Mouse (Mus musculus): ENCODE data around the gene Dnajb5. TPM values are rescaled to one million over a fixed set of nuclear protein-coding genes. Genes with fewer than 3 reads are reported as not detected.

The Dnajb5 gene
- polyA plus RNA-seq (2012; ENCODE audit: low replicate concordance): 3.8 and 6.3 TPM in 2 replicates

DNA sequence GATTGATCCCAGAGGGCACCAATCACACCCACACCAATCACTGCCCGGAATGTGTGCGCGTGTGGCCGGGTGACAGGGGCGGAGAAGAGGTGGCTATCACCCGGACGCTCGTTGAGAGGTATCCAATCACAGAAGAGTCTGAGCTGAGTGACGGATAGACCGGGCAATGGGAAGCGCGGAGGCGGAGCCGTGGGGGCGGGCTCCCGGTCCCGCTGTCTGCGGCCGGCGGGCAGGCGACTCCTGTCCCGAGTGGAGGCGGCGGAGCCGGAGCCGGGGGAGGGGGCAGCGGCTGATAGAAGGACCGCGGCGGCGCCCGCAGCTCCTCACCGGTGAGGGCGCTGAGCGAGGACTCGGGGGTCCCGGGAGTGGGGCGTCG, at the start of gene Dnajb5:
Gene Dnajb5, plus strand, starts transcription at position 139 of the 376 bp plus-strand sequence.

DNA sequence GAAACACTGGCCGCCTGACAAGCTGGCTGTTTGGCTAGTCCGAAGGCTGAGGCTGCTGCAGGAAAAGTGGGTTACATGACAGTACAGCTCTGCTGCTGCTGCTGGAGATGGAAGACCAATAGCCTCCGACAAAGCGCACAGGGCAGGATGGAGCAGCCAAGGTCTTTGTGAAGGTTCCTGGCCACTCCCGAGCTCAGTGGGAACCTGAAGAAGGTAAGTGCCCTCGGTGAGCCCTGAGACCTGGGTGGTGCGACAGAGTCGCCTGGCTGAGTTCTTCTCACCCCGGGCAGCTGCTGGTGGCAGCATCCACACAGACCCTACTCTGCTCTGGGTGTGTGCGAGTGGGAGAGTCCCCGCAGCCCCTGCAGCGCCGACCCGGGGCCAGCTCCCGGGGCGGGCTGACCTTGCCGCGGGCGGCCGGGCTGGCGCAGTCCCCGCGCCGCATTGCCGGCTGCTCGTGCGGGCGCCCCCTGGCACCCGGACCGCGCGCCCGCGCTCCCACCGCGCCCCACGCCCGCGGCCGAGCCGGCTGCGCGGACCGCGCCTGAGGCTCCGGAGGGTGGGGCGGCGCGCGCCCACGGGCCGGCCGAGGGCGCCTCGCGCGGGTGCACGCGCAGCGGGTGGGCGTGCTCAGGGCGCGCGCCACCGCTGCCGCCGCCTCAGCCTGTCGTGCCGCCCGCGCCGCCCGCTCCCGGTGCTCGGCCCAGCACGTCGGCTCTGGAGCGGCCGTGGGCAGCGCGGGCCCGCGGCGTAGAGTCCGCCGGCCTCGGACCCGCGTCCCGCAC, 32.8 kb upstream of the Dnajb5 start, which contains the start of gene Phf24:
Gene Phf24, plus strand, starts transcription at position 44 of the 785 bp plus-strand sequence.

DNA sequence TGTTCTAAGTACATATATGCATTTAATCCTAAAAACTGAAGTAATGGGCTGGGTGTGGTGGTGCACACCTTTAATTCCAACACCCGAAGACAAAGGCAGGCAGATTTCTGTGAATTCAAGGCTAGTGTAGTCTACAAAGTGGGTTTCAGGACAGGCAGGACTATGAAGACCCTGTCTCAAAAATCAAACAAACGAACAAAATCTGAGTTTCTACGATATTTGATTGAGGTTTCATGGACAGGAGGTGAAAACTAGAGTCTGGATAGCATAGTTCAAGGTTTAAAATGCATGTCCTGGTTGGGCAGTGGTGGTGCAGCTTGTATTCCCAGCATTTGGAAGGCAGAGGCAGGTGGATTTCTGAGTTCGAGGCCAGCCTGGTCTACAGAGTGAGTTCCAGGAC, 19.7 kb downstream of the Dnajb5 start, which contains the start of gene 1700022I11Rik:
Gene 1700022I11Rik, plus strand, starts transcription at position 301 of the 400 bp plus-strand sequence.

DNA sequence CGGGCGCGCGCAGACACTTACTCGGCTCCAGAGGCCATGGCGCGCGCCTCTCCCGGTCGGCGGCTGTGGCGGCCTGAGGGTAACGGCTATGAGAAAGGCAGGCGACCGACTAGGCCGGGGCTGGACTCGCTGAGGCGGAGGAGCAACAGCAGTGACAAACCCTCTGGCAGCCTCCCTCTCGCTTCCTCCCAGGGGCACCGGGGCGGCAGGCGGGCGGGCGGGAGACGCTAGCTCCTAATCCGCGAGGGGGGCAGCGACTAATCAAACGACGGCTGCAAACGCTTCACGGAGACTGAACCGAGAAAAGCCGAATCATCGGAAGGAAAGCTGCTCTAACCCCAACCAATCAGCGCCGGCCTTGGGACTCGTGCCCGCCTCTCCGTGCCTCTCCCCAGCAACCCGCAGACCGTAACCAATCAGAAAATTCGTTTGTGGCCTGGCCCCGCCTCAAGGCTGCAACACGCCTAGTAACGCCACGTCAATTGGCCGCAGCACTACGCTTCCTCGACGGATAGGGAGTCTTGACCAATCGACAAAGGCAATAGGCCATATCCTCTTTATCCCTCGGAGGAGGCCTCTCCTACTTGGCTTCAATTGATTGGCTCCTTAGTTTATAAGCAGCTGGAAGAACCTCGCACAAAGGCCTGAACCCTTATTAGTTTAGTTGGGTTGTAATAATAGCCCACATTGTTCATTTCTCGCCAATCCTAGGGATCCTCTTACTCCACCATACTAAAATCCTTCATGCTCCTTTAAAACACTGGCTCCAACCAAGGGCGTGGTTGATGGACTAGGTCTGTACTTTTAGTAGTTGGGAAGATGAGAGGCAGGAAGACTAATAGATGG, 50.8 kb downstream of the Dnajb5 start, which contains the start of gene Vcp:
Gene Vcp, minus strand, starts transcription at position 367 of the 846 bp plus-strand sequence.

Other genes starting within 250 kb of the Dnajb5 start
- gene 4930578G10Rik, start 214.3 kb upstream of the Dnajb5 start, polyA plus RNA-seq (2012; ENCODE audit: low replicate concordance): not detected in 2 replicates
- 0.87 TPM in 1 of 2 replicates, not detected in the other for gene Ccl19, start 193.2 kb upstream of the Dnajb5 start, polyA plus RNA-seq (2012; ENCODE audit: low replicate concordance)
- gene Ccl21a, start 175.8 kb upstream of the Dnajb5 start, polyA plus RNA-seq (2012; ENCODE audit: low replicate concordance): 11.3 TPM in 1 of 2 replicates, not detected in the other
- not detected in 2 replicates for gene Fam205a1, start 95.9 kb upstream of the Dnajb5 start, polyA plus RNA-seq (2012; ENCODE audit: low replicate concordance)
- gene Gm12394, start 93.0 kb upstream of the Dnajb5 start, polyA plus RNA-seq (2012; ENCODE audit: low replicate concordance): not detected in 2 replicates
- not detected in 2 replicates for gene Fam205c, start 75.6 kb upstream of the Dnajb5 start, polyA plus RNA-seq (2012; ENCODE audit: low replicate concordance)
- 0.08 and 0.27 TPM in 2 replicates for gene Phf24, start 33.2 kb upstream of the Dnajb5 start, polyA plus RNA-seq (2012; ENCODE audit: low replicate concordance)
- not detected in 2 replicates for gene 1700022I11Rik, start 19.8 kb downstream of the Dnajb5 start, polyA plus RNA-seq (2012; ENCODE audit: low replicate concordance)
- 212 TPM in 2 replicates for gene Vcp, start 50.7 kb downstream of the Dnajb5 start, polyA plus RNA-seq (2012; ENCODE audit: low replicate concordance)
- gene Fancg, start 60.7 kb downstream of the Dnajb5 start, polyA plus RNA-seq (2012; ENCODE audit: low replicate concordance): 6.0 and 12.1 TPM in 2 replicates
- gene Pigo, start 76.0 kb downstream of the Dnajb5 start, polyA plus RNA-seq (2012; ENCODE audit: low replicate concordance): 14.3 and 29.6 TPM in 2 replicates
- gene Stoml2, start 81.9 kb downstream of the Dnajb5 start, polyA plus RNA-seq (2012; ENCODE audit: low replicate concordance): 119 and 202 TPM in 2 replicates
- gene Fam214b, start 96.4 kb downstream of the Dnajb5 start, polyA plus RNA-seq (2012; ENCODE audit: low replicate concordance): 33.3 and 36.9 TPM in 2 replicates
- gene Unc13b, start 109.1 kb downstream of the Dnajb5 start, polyA plus RNA-seq (2012; ENCODE audit: low replicate concordance): 0.35 TPM in 1 of 2 replicates, not detected in the other

All from leukemia stem cell, adult 10-12 weeks (primary cell).